Mouse (Mus musculus): Measurements from ENCODE around the gene Cyp2g1. TPM values are rescaled to one million over a fixed set of nuclear protein-coding genes. Genes with fewer than 3 reads are reported as not detected.

Gene Cyp2g1
- polyA plus RNA-seq (2012) = not detected in 2 replicates

DNA sequence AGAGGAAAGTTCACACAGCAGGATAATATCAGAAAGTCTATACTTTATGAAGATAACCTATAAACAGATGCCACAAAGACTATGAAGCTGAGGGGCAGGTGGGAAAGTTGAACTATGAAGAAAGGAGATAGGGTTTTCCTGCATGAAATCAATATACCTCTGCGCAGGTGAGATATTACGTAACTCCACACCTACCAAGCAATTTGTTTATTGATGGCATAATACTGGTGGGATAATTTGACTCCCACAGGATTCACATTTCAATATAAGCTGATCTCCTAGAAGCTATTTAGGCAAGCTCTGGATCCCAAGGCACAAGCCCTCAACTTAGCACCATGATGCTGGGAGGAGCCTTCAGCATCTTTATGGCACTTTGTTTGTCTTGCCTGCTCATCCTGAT lies at the start of gene Cyp2g1:
Cyp2g1 (plus strand) TSS at position 301 of the 400 bp plus-strand sequence.

GRCm38 (mm10) chr7:26835059-26835458 lies 26.4 kb downstream of the Cyp2g1 start, which contains the start of gene Cyp2a5:
Gene Cyp2a5 (plus strand): TSS chr7:26835305.

Other genes with a start within 250 kb of the Cyp2g1 start
- not detected in 2 replicates for gene Vmn1r185, start 190.4 kb upstream of the Cyp2g1 start, polyA plus RNA-seq (2012)
- not detected in 2 replicates for gene Cyp2b23, start 122.5 kb upstream of the Cyp2g1 start, polyA plus RNA-seq (2012)
- not detected in 2 replicates for gene Cyp2b19, start 51.8 kb upstream of the Cyp2g1 start, polyA plus RNA-seq (2012)
- gene Cyp2a5, start 26.4 kb downstream of the Cyp2g1 start, polyA plus RNA-seq (2012) = not detected in 2 replicates
- not detected in 2 replicates for gene Cyp2a22, start 130.5 kb downstream of the Cyp2g1 start, polyA plus RNA-seq (2012)
- not detected in 2 replicates for gene Cyp2a12, start 220.2 kb downstream of the Cyp2g1 start, polyA plus RNA-seq (2012)

All from megakaryocyte-erythroid progenitor cell, adult 5 weeks (primary cell).